Mouse (Mus musculus): ENCODE measurements around the gene Ankrd13a. TPM values are rescaled to one million over a fixed set of nuclear protein-coding genes. Genes with fewer than 3 reads are reported as not detected.

The Ankrd13a gene
- polyA plus RNA-seq, 1 experiment from 2014 or later = 11.9 TPM

- no peaks in the 10 kb centered on the region for H3K9me3 ChIP-seq (ENCODE audit: control insufficient read depth, low read length)
- H3K36me3 ChIP-seq (ENCODE audit: control insufficient read depth, insufficient read depth, low read length) = peaks cover 27% of the 10 kb centered on the region
- no peak overlapping the region for H3K4me2 ChIP-seq (ENCODE audit: low read length)
- H3K4me1 ChIP-seq (ENCODE audit: control insufficient read depth, insufficient read depth, low read depth, low read length) = no peaks in the 10 kb centered on the region
- H3K27ac ChIP-seq (ENCODE audit: low read depth, low read length) = no peak overlapping the region
- H3K9ac ChIP-seq (ENCODE audit: low read depth, low read length) = no peak overlapping the region
- WGBS = 95% methylated on average over 5 of the region's 5 CpGs
- no peak for ATAC-seq
- no peaks in the 10 kb centered on the region for H3K27me3 ChIP-seq (replicated peaks; ENCODE audit: control insufficient read depth, insufficient read depth, low read length)
- no peak overlapping the region for H3K4me3 ChIP-seq (ENCODE audit: low read length)
Observed at GRCm38 (mm10) chr5:114759536-114760090, 14.9 kb upstream of the Ankrd13a start.

- ATAC-seq = no peak
- no peak overlapping the region for H3K4me2 ChIP-seq (ENCODE audit: low read length)
- no peak overlapping the region for H3K9ac ChIP-seq (ENCODE audit: low read depth, low read length)
- H3K4me3 ChIP-seq (ENCODE audit: low read length) = no peak overlapping the region
- H3K36me3 ChIP-seq (ENCODE audit: control insufficient read depth, insufficient read depth, low read length) = peaks cover 33% of the 10 kb centered on the region
- no peaks in the 10 kb centered on the region for H3K4me1 ChIP-seq (ENCODE audit: control insufficient read depth, insufficient read depth, low read depth, low read length)
- H3K27ac ChIP-seq (ENCODE audit: low read depth, low read length) = no peak overlapping the region
- no peaks in the 10 kb centered on the region for H3K9me3 ChIP-seq (ENCODE audit: control insufficient read depth, low read length)
- WGBS = 87% methylated on average over 8 of the region's 8 CpGs
- H3K27me3 ChIP-seq (replicated peaks; ENCODE audit: control insufficient read depth, insufficient read depth, low read length) = no peaks in the 10 kb centered on the region
Observed at GRCm38 (mm10) chr5:114761980-114762379, 12.5 kb upstream of the Ankrd13a start.

GRCm38 (mm10) chr5:114764812-114765735 lies 9.4 kb upstream of the Ankrd13a start:
- no peak overlapping the region for H3K4me2 ChIP-seq (ENCODE audit: low read length)
- H3K27ac ChIP-seq (ENCODE audit: low read depth, low read length) = peak overlapping the region; percentile 34; the same call in 1 of the 2 replicates
- no peaks in the 10 kb centered on the region for H3K9me3 ChIP-seq (ENCODE audit: control insufficient read depth, low read length)
- 76% methylated on average over 18 of the region's 18 CpGs for WGBS
- no peaks in the 10 kb centered on the region for H3K27me3 ChIP-seq (replicated peaks; ENCODE audit: control insufficient read depth, insufficient read depth, low read length)
- no peaks in the 10 kb centered on the region; the same call in 1 of the 2 replicates for H3K4me1 ChIP-seq (ENCODE audit: control insufficient read depth, insufficient read depth, low read depth, low read length)
- ATAC-seq = no peak
- no peak overlapping the region for H3K4me3 ChIP-seq (ENCODE audit: low read length)
- no peak overlapping the region for H3K9ac ChIP-seq (ENCODE audit: low read depth, low read length)
- H3K36me3 ChIP-seq (ENCODE audit: control insufficient read depth, insufficient read depth, low read length) = peaks cover 27% of the 10 kb centered on the region

- Histone ChIP-seq H3K4me3 (ENCODE audit: low read length) (no peak overlapping the region), H3K36me3 (ENCODE audit: control insufficient read depth, insufficient read depth, low read length) (peaks cover 18% of the 10 kb centered on the region), H3K27ac (ENCODE audit: low read depth, low read length) (no peak overlapping the region), H3K9me3 (ENCODE audit: control insufficient read depth, low read length) (no peaks in the 10 kb centered on the region), H3K27me3 (replicated peaks; ENCODE audit: control insufficient read depth, insufficient read depth, low read length) (no peaks in the 10 kb centered on the region), H3K9ac (ENCODE audit: low read depth, low read length) (no peak overlapping the region), H3K4me1 (ENCODE audit: control insufficient read depth, insufficient read depth, low read depth, low read length) (peaks cover 4% of the 10 kb centered on the region), H3K4me2 (ENCODE audit: low read length) (no peak overlapping the region)
- no peak for ATAC-seq
- 90% methylated on average over 8 of the region's 8 CpGs for WGBS
Observed at GRCm38 (mm10) chr5:114766686-114767085, 7.8 kb upstream of the Ankrd13a start.

GRCm38 (mm10) chr5:114767185-114767584 lies 7.3 kb upstream of the Ankrd13a start:
- peaks cover 18% of the 10 kb centered on the region for H3K36me3 ChIP-seq (ENCODE audit: control insufficient read depth, insufficient read depth, low read length)
- no peaks in the 10 kb centered on the region for H3K27me3 ChIP-seq (replicated peaks; ENCODE audit: control insufficient read depth, insufficient read depth, low read length)
- H3K4me2 ChIP-seq (ENCODE audit: low read length) = no peak overlapping the region
- 89% methylated on average over 7 of the region's 7 CpGs for WGBS
- no peak for ATAC-seq
- H3K27ac ChIP-seq (ENCODE audit: low read depth, low read length) = no peak overlapping the region
- H3K9ac ChIP-seq (ENCODE audit: low read depth, low read length) = no peak overlapping the region
- no peaks in the 10 kb centered on the region for H3K9me3 ChIP-seq (ENCODE audit: control insufficient read depth, low read length)
- no peak overlapping the region for H3K4me3 ChIP-seq (ENCODE audit: low read length)
- peaks cover 9% of the 10 kb centered on the region for H3K4me1 ChIP-seq (ENCODE audit: control insufficient read depth, insufficient read depth, low read depth, low read length)

- Histone ChIP-seq H3K36me3 (ENCODE audit: control insufficient read depth, insufficient read depth, low read length) (peaks cover 9% of the 10 kb centered on the region; the same call in 1 of the 2 replicates), H3K27ac (ENCODE audit: low read depth, low read length) (no peak overlapping the region), H3K4me1 (ENCODE audit: control insufficient read depth, insufficient read depth, low read depth, low read length) (peaks cover 15% of the 10 kb centered on the region), H3K9me3 (ENCODE audit: control insufficient read depth, low read length) (no peaks in the 10 kb centered on the region), H3K9ac (ENCODE audit: low read depth, low read length) (no peak overlapping the region), H3K4me3 (ENCODE audit: low read length) (no peak overlapping the region), H3K4me2 (ENCODE audit: low read length) (no peak overlapping the region), H3K27me3 (replicated peaks; ENCODE audit: control insufficient read depth, insufficient read depth, low read length) (no peaks in the 10 kb centered on the region)
- 83% methylated on average over 8 of the region's 8 CpGs for WGBS
- ATAC-seq = no peak
Observed at GRCm38 (mm10) chr5:114769786-114770185, 4.7 kb upstream of the Ankrd13a start.

GRCm38 (mm10) chr5:114771796-114772195 lies 2.7 kb upstream of the Ankrd13a start:
- no peak for ATAC-seq
- H3K4me2 ChIP-seq (ENCODE audit: low read length) = peak overlapping the region; percentile 78
- no peaks in the 10 kb centered on the region for H3K36me3 ChIP-seq (ENCODE audit: control insufficient read depth, insufficient read depth, low read length)
- WGBS = 73% methylated on average over 8 of the region's 8 CpGs
- H3K9ac ChIP-seq (ENCODE audit: low read depth, low read length) = no peak overlapping the region
- H3K4me3 ChIP-seq (ENCODE audit: low read length) = peak overlapping the region; percentile 89
- no peak overlapping the region for H3K27ac ChIP-seq (ENCODE audit: low read depth, low read length)
- peaks cover 25% of the 10 kb centered on the region for H3K4me1 ChIP-seq (ENCODE audit: control insufficient read depth, insufficient read depth, low read depth, low read length)
- no peaks in the 10 kb centered on the region for H3K27me3 ChIP-seq (replicated peaks; ENCODE audit: control insufficient read depth, insufficient read depth, low read length)
- H3K9me3 ChIP-seq (ENCODE audit: control insufficient read depth, low read length) = no peaks in the 10 kb centered on the region

- ATAC-seq = peak; percentile 31
- Histone ChIP-seq H3K36me3 (ENCODE audit: control insufficient read depth, insufficient read depth, low read length) (no peaks in the 10 kb centered on the region), H3K4me3 (ENCODE audit: low read length) (peak overlapping the region; percentile 89), H3K4me2 (ENCODE audit: low read length) (peak overlapping the region; percentile 78), H3K27me3 (replicated peaks; ENCODE audit: control insufficient read depth, insufficient read depth, low read length) (no peaks in the 10 kb centered on the region), H3K4me1 (ENCODE audit: control insufficient read depth, insufficient read depth, low read depth, low read length) (peaks cover 25% of the 10 kb centered on the region), H3K27ac (ENCODE audit: low read depth, low read length) (peak overlapping the region; percentile 94), H3K9me3 (ENCODE audit: control insufficient read depth, low read length) (no peaks in the 10 kb centered on the region), H3K9ac (ENCODE audit: low read depth, low read length) (peak overlapping the region; percentile 83)
- 1% methylated on average over 40 of the region's 57 CpGs for WGBS
Observed at GRCm38 (mm10) chr5:114772456-114773203, 1.8 kb upstream of the Ankrd13a start.

All from hindbrain, embryonic 16.5 days (tissue).